Mouse (Mus musculus) liver, embryonic 11.5 days (tissue): ENCODE measurements at regions not wholly inside any gene's neighbourhood (a gene's known extent, or its start where the extent isn't known, plus 50 kb on each side); places are given as distances from the start of the nearest gene placed in this dataset.

ENCODE experiments used
- ATAC-seq: fragments of 200-750 bp; cut with Nextera tagmentation; replicated peaks from 2 replicates; pipeline ENCODE4 v1.8.0; 2017; ENCODE audit warnings: moderate number of reproducible peaks, mild to moderate bottlenecking, moderate TSS enrichment, moderate library complexity; ENCODE audit not compliant: low FRiP score
- DNase-seq: peaks from one replicate; pipeline ENCODE4 v3.0.0-alpha.2; 2017; ENCODE audit warnings: low spot score
- H3K27ac ChIP-seq: fragments of 300-500 bp; sonication (generic); 2 replicates; pipeline ENCODE4 v1.5.1; 2014; ENCODE audit warnings: mild to moderate bottlenecking, low read depth, low read length, control low read depth
- H3K27me3 ChIP-seq: fragments of 300-500 bp; sonication (generic); replicated peaks from 2 replicates; pipeline ENCODE4 v1.6.1; 2014; ENCODE audit warnings: low read length, mixed read lengths; ENCODE audit not compliant: control insufficient read depth, insufficient read depth
- H3K36me3 ChIP-seq: fragments of 300-500 bp; sonication (generic); 2 replicates; pipeline ENCODE4 v1.6.1; 2014; ENCODE audit warnings: mild to moderate bottlenecking, low read length, moderate library complexity, mixed read lengths; ENCODE audit not compliant: control insufficient read depth, insufficient read depth
- H3K4me1 ChIP-seq: fragments of 300-500 bp; sonication (generic); replicated peaks from 2 replicates; pipeline ENCODE4 v1.6.1; 2014; ENCODE audit warnings: low read length, mixed read lengths; ENCODE audit not compliant: control insufficient read depth, insufficient read depth
- H3K4me2 ChIP-seq: fragments of 300-500 bp; sonication (generic); 2 replicates; pipeline ENCODE4 v1.6.1; 2014; ENCODE audit warnings: mild to moderate bottlenecking, control low read depth, moderate library complexity
- H3K4me3 ChIP-seq: fragments of 300-500 bp; sonication (generic); 2 replicates; pipeline ENCODE4 v1.5.1; 2014; ENCODE audit warnings: low read depth, low read length, control low read depth
- H3K9ac ChIP-seq: fragments of 300-500 bp; sonication (generic); 2 replicates; pipeline ENCODE4 v1.6.1; 2014; ENCODE audit warnings: low read depth, low read length, control low read depth
- H3K9me3 ChIP-seq: fragments of 300-500 bp; sonication (generic); 2 replicates; pipeline ENCODE4 v1.6.1; 2016; ENCODE audit warnings: low read length, inconsistent platforms, mixed read lengths; ENCODE audit not compliant: control insufficient read depth
- WGBS: fragments of 180-500 bp; shearing (Covaris S2); extraction: QIAGEN DNeasy Blood & Tissue Kit; methylation state at CpG from one replicate; pipeline ENCODE4 v1.1.7; 2014; 5-methylcytosine and 5-hydroxymethylcytosine counted together

DNA sequence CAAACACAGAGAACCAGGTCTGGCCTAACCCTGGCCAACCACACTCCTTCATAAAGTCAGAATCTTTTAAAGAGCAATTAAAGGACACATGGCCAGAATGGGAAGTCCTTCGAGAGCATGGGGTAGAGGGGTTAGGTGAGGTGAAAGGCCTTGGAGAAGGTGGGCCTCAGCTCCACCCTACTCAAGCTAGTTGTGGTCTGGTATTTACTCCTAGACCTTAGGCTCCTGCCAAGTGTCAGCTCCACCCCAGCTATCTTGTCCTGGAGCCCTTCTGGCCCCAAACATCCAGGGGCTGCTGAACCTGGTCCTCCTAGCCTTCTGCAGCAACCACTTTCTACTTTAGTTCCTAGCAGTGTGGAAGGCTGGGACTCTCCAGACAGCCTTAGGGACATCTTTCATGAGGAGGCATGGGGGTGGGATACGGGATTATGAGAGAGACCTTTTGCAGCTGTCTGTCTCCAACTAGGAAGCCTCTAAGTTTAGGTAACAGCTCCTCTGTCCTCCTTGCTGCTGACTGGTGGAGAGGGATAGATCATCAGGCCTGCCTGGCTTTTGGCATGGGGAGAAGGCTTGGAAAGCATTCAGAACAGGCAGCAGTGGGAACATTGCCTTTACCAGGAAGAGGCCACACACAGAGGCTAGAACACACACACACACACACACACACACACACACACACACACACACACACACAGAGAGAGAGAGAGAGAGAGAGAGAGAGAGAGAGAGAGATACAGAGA lies 90.0 kb upstream of the Ercc6l2 start:
- H3K4me3 ChIP-seq, result no peak overlapping the region
- DNase-seq, result peak; percentile 20
- 72% methylated on average over 2 of the region's 2 CpGs for WGBS

DNA sequence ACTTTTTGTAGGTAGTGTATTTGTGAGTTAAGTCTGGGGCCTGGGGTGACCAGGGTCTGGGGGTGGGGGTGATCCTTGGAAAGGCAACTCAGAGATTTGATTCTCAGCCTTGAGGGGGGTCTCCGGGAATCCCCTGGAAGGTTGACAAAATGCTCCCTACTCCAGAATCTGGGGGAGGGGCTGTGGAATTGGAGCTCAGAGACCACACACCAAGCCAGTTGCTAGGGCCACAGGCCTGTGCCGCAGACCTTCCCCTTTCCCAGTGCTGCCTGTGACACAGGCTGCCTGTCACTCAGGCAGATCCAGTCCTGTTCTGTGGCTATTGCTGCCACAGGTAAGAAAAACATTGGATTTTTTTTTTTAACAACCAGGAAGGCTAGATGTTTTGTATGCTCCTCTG lies 89.0 kb upstream of the Ercc6l2 start:
- Histone ChIP-seq H3K36me3 (no peaks in the 10 kb centered on the region), H3K9ac (no peak overlapping the region), H3K4me2 (no peak overlapping the region), H3K27ac (no peak overlapping the region), H3K4me3 (no peak overlapping the region), H3K9me3 (no peaks in the 10 kb centered on the region), H3K27me3 (no peaks in the 10 kb centered on the region), H3K4me1 (no peaks in the 10 kb centered on the region)
- WGBS, result 40% methylated on average over 2 of the region's 2 CpGs
- DNase-seq (peak; percentile 20), ATAC-seq (no peak)

More for the DNA sequence above, 90.0 kb upstream of the Ercc6l2 start:
- Histone ChIP-seq H3K36me3 (no peaks in the 10 kb centered on the region), H3K9me3 (no peaks in the 10 kb centered on the region), H3K4me2 (no peak overlapping the region), H3K27ac (no peak overlapping the region), H3K9ac (no peak overlapping the region), H3K4me1 (0 out of 2 replicates have a peak, but pooled peaks cover under 1% of the 10 kb centered on the region), H3K27me3 (no peaks in the 10 kb centered on the region)
- no peak for ATAC-seq

GRCm38 (mm10) chr13:63726509-63726908 lies 88.5 kb upstream of the Ercc6l2 start:
- H3K4me3 ChIP-seq, result no peak overlapping the region
- no peak overlapping the region for H3K4me2 ChIP-seq
- H3K27ac ChIP-seq, result no peak overlapping the region
- no peak overlapping the region for H3K9ac ChIP-seq
- H3K36me3 ChIP-seq, result no peaks in the 10 kb centered on the region
- H3K27me3 ChIP-seq, result no peaks in the 10 kb centered on the region
- DNase-seq, result peak; percentile 29
- no peaks in the 10 kb centered on the region for H3K9me3 ChIP-seq
- 83% methylated on average over 6 of the region's 6 CpGs for WGBS
- no peak for ATAC-seq
- H3K4me1 ChIP-seq, result no peaks in the 10 kb centered on the region

- Histone ChIP-seq H3K4me1 (no peaks in the 10 kb centered on the region), H3K9me3 (no peaks in the 10 kb centered on the region), H3K27me3 (no peaks in the 10 kb centered on the region), H3K36me3 (no peaks in the 10 kb centered on the region), H3K4me2 (no peak overlapping the region), H3K4me3 (no peak overlapping the region), H3K9ac (no peak overlapping the region), H3K27ac (no peak overlapping the region)
- ATAC-seq (no peak), DNase-seq (no peak)
- 83% methylated on average over 5 of the region's 5 CpGs for WGBS
Observed at GRCm38 (mm10) chr13:63735739-63736138, 79.3 kb upstream of the Ercc6l2 start.

GRCm38 (mm10) chr13:63741879-63742278 lies 73.2 kb upstream of the Ercc6l2 start:
- Histone ChIP-seq H3K36me3 (no peaks in the 10 kb centered on the region), H3K4me1 (no peaks in the 10 kb centered on the region), H3K27ac (no peak overlapping the region), H3K4me2 (no peak overlapping the region), H3K9ac (no peak overlapping the region), H3K27me3 (no peaks in the 10 kb centered on the region), H3K9me3 (no peaks in the 10 kb centered on the region), H3K4me3 (no peak overlapping the region)
- ATAC-seq, result no peak
- 93% methylated on average over 2 of the region's 2 CpGs for WGBS
- no peak for DNase-seq

GRCm38 (mm10) chr13:63748788-63749187 lies 66.3 kb upstream of the Ercc6l2 start:
- Histone ChIP-seq H3K4me3 (no peak overlapping the region), H3K27ac (no peak overlapping the region), H3K4me2 (no peak overlapping the region), H3K9ac (no peak overlapping the region), H3K36me3 (no peaks in the 10 kb centered on the region), H3K27me3 (no peaks in the 10 kb centered on the region), H3K9me3 (no peaks in the 10 kb centered on the region), H3K4me1 (no peaks in the 10 kb centered on the region)
- WGBS, result 76% methylated on average over 2 of the region's 2 CpGs
- ATAC-seq (no peak), DNase-seq (no peak)

DNA sequence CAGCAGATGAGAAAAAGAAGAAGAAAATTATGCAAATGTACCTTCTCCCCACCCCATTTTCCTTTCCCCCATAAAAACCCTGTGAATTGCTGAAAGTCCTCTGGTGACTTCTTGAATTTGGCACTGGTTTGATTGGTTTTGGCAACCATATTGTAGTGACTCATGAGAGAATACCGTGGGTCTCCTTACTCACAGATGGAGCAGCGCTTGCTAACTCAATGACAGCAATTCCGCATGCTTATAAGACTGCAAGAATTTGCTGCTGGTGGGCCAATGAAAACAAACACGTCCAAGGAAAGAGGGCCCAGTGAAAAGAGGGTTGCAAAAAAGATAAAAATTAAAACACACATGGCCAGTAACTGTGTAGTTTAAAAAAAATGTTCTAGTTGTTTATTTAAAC lies 65.0 kb upstream of the Ercc6l2 start:
- 73% methylated on average over 4 of the region's 4 CpGs for WGBS
- H3K4me2 ChIP-seq, result no peak overlapping the region
- H3K4me1 ChIP-seq, result no peaks in the 10 kb centered on the region
- H3K4me3 ChIP-seq, result no peak overlapping the region
- H3K27me3 ChIP-seq, result no peaks in the 10 kb centered on the region
- no peak overlapping the region for H3K9ac ChIP-seq
- H3K36me3 ChIP-seq, result no peaks in the 10 kb centered on the region
- H3K9me3 ChIP-seq, result no peaks in the 10 kb centered on the region
- no peak for DNase-seq
- ATAC-seq, result no peak
- no peak overlapping the region for H3K27ac ChIP-seq

GRCm38 (mm10) chr13:63751196-63751595 lies 63.8 kb upstream of the Ercc6l2 start:
- H3K27ac ChIP-seq, result no peak overlapping the region
- no peak overlapping the region for H3K4me2 ChIP-seq
- no peaks in the 10 kb centered on the region for H3K36me3 ChIP-seq
- no peaks in the 10 kb centered on the region for H3K9me3 ChIP-seq
- H3K4me1 ChIP-seq, result no peaks in the 10 kb centered on the region
- no peak overlapping the region for H3K9ac ChIP-seq
- no peak overlapping the region for H3K4me3 ChIP-seq
- WGBS, result 50% methylated on average over 2 of the region's 2 CpGs
- no peak for DNase-seq
- no peak for ATAC-seq
- H3K27me3 ChIP-seq, result no peaks in the 10 kb centered on the region

DNA sequence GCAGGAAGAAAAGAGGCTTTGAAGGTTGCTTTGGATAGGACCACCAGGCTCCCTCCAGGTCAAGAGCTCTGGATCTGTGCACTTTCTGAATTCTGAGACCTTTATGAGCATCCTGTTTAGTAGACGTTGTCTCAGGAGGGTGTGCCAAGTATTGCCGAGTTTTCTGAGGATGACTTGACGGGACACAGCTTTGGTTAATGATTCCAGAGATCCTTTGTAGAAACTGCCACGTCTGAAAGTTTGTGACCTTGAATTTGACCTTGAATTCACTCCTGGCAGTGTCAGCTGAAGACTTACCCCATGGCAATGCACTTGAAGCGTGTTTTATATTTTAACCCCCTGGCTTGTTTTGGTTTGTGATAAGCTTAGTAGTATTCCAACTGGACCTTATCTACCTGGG lies 58.0 kb upstream of the Ercc6l2 start:
- Histone ChIP-seq H3K9me3 (no peaks in the 10 kb centered on the region), H3K4me2 (no peak overlapping the region), H3K4me1 (no peaks in the 10 kb centered on the region), H3K27ac (no peak overlapping the region), H3K9ac (no peak overlapping the region), H3K36me3 (no peaks in the 10 kb centered on the region), H3K27me3 (no peaks in the 10 kb centered on the region), H3K4me3 (no peak overlapping the region)
- DNase-seq (no peak), ATAC-seq (no peak)
- 72% methylated on average over 5 of the region's 5 CpGs for WGBS
